8 mouse cellular contexts compared by ENCODE assay signal in genomic region chr5:147726701-147727393, GRCm38 (mm10). TPM values are rescaled to one million over a fixed set of nuclear protein-coding genes. Genes with fewer than 3 reads are reported as not detected.
DNase-seq lines count a peak whose midpoint lies in the region; ATAC-seq and TF ChIP-seq lines count a peak whose summit lies in the region.

No protein-coding gene starts in this region.

- H3K9me3 ChIP-seq in midbrain, embryonic 11.5 days (ENCODE audit: control insufficient read depth, low read length): no peaks in the 10 kb centered on the region
- no peaks in the 10 kb centered on the region for H3K9me3 ChIP-seq in midbrain, embryonic 16.5 days (replicated peaks; ENCODE audit: control insufficient read depth, low read length, poor library complexity, severe bottlenecking)
- no peaks in the 10 kb centered on the region for H3K9me3 ChIP-seq in limb, embryonic 15.5 days
- no peaks in the 10 kb centered on the region for H3K9me3 ChIP-seq in stomach, postnatal 0 days (ENCODE audit: control insufficient read depth, low read length)

- no peak overlapping the region for H3K4me3 ChIP-seq in midbrain, embryonic 11.5 days (ENCODE audit: low read depth, low read length)
- no peak overlapping the region; the same call in 1 of the 2 replicates for H3K4me3 ChIP-seq in midbrain, embryonic 16.5 days (ENCODE audit: low read depth, low read length)
- H3K4me3 ChIP-seq in limb, embryonic 15.5 days: peak overlapping the region; percentile 47
- peak overlapping the region; percentile 48 for H3K4me3 ChIP-seq in stomach, postnatal 0 days (ENCODE audit: low read depth, low read length)

- TF ChIP-seq CTCF in stomach, postnatal 0 days (IDR thresholded peaks at IDR 0.05; ENCODE audit: low read depth): no peak

- 1% methylated on average over 18 of the region's 18 CpGs for WGBS in midbrain, embryonic 11.5 days
- WGBS in midbrain, embryonic 16.5 days: 4% methylated on average over 18 of the region's 18 CpGs
- 1% methylated on average over 18 of the region's 18 CpGs for WGBS in limb, embryonic 15.5 days
- WGBS in stomach, postnatal 0 days: 4% methylated on average over 18 of the region's 18 CpGs

- no peak for ATAC-seq in midbrain, embryonic 11.5 days (ENCODE audit: low FRiP score)
- ATAC-seq in midbrain, embryonic 16.5 days: no peak
- no peak for ATAC-seq in limb, embryonic 15.5 days (ENCODE audit: insufficient number of reproducible peaks, low FRiP score, low TSS enrichment, low read depth)
- ATAC-seq in stomach, postnatal 0 days (ENCODE audit: low FRiP score, low TSS enrichment): no peak

- H3K4me2 ChIP-seq in midbrain, embryonic 11.5 days: no peak overlapping the region
- H3K4me2 ChIP-seq in midbrain, embryonic 16.5 days (ENCODE audit: low read length): no peak overlapping the region; the same call in 1 of the 2 replicates
- H3K4me2 ChIP-seq in limb, embryonic 15.5 days: peak overlapping the region; percentile 90; the same call in 1 of the 2 replicates
- peak overlapping the region; percentile 70 for H3K4me2 ChIP-seq in stomach, postnatal 0 days (replicated peaks; ENCODE audit: low read depth)

- no peak for TF ChIP-seq EP300 in stomach, postnatal 0 days (optimal IDR thresholded peaks at IDR 0.05)

- H3K27me3 ChIP-seq in midbrain, embryonic 11.5 days (ENCODE audit: control insufficient read depth, insufficient read depth, low read length): peaks cover 65% of the 10 kb centered on the region
- peaks cover 51% of the 10 kb centered on the region for H3K27me3 ChIP-seq in midbrain, embryonic 16.5 days (ENCODE audit: control insufficient read depth, insufficient read depth, low read depth, low read length)
- H3K27me3 ChIP-seq in limb, embryonic 15.5 days: peaks cover 75% of the 10 kb centered on the region
- H3K27me3 ChIP-seq in stomach, postnatal 0 days (ENCODE audit: control insufficient read depth, insufficient read depth, low read length): peaks cover 21% of the 10 kb centered on the region; the same call in 1 of the 2 replicates

- H3K36me3 ChIP-seq in midbrain, embryonic 11.5 days (ENCODE audit: control insufficient read depth, insufficient read depth, low read length): no peaks in the 10 kb centered on the region
- no peaks in the 10 kb centered on the region for H3K36me3 ChIP-seq in midbrain, embryonic 16.5 days (ENCODE audit: control insufficient read depth, insufficient read depth, low read length)
- H3K36me3 ChIP-seq in limb, embryonic 15.5 days: no peaks in the 10 kb centered on the region
- H3K36me3 ChIP-seq in stomach, postnatal 0 days (ENCODE audit: control insufficient read depth, insufficient read depth, low read length): no peaks in the 10 kb centered on the region

- DNase-seq in adrenal gland, adult (ENCODE audit: inconsistent age in 2 of 2, low spot score in 1 of 2): peak; percentile 18 to 73
- DNase-seq in adrenal gland, postnatal 25 days: no peak
- peak; percentile 93 for DNase-seq in midbrain, embryonic 11.5 days (ENCODE audit: low spot score, missing footprints)
- no peak for DNase-seq in stomach, postnatal 0 days (ENCODE audit: low spot score)
- no peak for DNase-seq in cerebellum, postnatal 36 days
- no peak for DNase-seq in cerebellum, adult 9-11 months

- H3K9ac ChIP-seq in midbrain, embryonic 11.5 days (ENCODE audit: low read length): no peak overlapping the region
- H3K9ac ChIP-seq in midbrain, embryonic 16.5 days (ENCODE audit: low read depth, low read length): no peak overlapping the region
- no peak overlapping the region for H3K9ac ChIP-seq in limb, embryonic 15.5 days
- no peak overlapping the region for H3K9ac ChIP-seq in stomach, postnatal 0 days (ENCODE audit: low read length)

- peaks cover 14% of the 10 kb centered on the region for H3K4me1 ChIP-seq in midbrain, embryonic 11.5 days (ENCODE audit: control insufficient read depth, insufficient read depth, low read length)
- peaks cover 19% of the 10 kb centered on the region for H3K4me1 ChIP-seq in midbrain, embryonic 16.5 days (ENCODE audit: control insufficient read depth, insufficient read depth, low read length)
- H3K4me1 ChIP-seq in limb, embryonic 15.5 days: peaks cover 22% of the 10 kb centered on the region
- H3K4me1 ChIP-seq in stomach, postnatal 0 days (replicated peaks; ENCODE audit: control insufficient read depth, insufficient read depth): 0 out of 2 replicates have a peak, but pooled peaks cover 3% of the 10 kb centered on the region

- H3K27ac ChIP-seq in midbrain, embryonic 11.5 days (ENCODE audit: low read depth, low read length): no peak overlapping the region
- no peak overlapping the region for H3K27ac ChIP-seq in midbrain, embryonic 16.5 days (ENCODE audit: low read length)
- H3K27ac ChIP-seq in limb, embryonic 15.5 days: no peak overlapping the region
- no peak overlapping the region for H3K27ac ChIP-seq in stomach, postnatal 0 days (replicated peaks)

RNA-seq across cellular contexts. Expression of gene Flt1, which starts 1.0 kb away (rescaled TPM):
- total RNA-seq in adrenal gland, postnatal 25 days (2021): 39.6 and 43.0 TPM in 2 replicates
- 11.2 and 11.6 TPM in 2 replicates for polyA plus RNA-seq in midbrain, embryonic 11.5 days (2014; fragmentation: Nextera tagmentation; extraction: Ambion mirVana)
- 13.6 and 14.0 TPM in 2 replicates for polyA plus RNA-seq in midbrain, embryonic 16.5 days (2015; fragmentation: Nextera tagmentation; extraction: Ambion mirVana)
- 11.9 and 12.2 TPM in 2 replicates for polyA plus RNA-seq in limb, embryonic 15.5 days (2015; fragmentation: Nextera tagmentation; extraction: Ambion mirVana)
- 3.9 and 4.3 TPM in 2 replicates for polyA plus RNA-seq in stomach, postnatal 0 days (2015; fragmentation: Nextera tagmentation; extraction: Ambion mirVana)

Comparison
In these comparisons a context has a peak if more than half of its experiments do, and no peak if none do; other contexts are left out.
1. DNase-seq: peak in adrenal gland, adult (2 of 2) and midbrain, embryonic 11.5 days (single experiment); none in adrenal gland, postnatal 25 days (single experiment), stomach, postnatal 0 days (single experiment), cerebellum, postnatal 36 days (0 of 2) and cerebellum, adult 9-11 months (single experiment).
2. H3K4me2 ChIP-seq: peak in limb, embryonic 15.5 days (single experiment) and stomach, postnatal 0 days (single experiment); none in midbrain, embryonic 11.5 days (single experiment) and midbrain, embryonic 16.5 days (single experiment).
3. H3K4me3 ChIP-seq: peak in limb, embryonic 15.5 days (single experiment) and stomach, postnatal 0 days (single experiment); none in midbrain, embryonic 11.5 days (single experiment) and midbrain, embryonic 16.5 days (single experiment).